Mouse (Mus musculus) urinary bladder, postnatal 4 days (tissue): ENCODE data around the gene Agk.

Source experiments
- DNase-seq, 2 experiments: peaks; one replicate each; pipeline ENCODE4 v3.0.0; 2021 to 2022; ENCODE audit warnings: low spot score in 2 of 2

The Agk gene

GRCm38 (mm10) chr6:40441755-40442154, 116.8 kb downstream of the Agk start:
- no peak for DNase-seq

GRCm38 (mm10) chr6:40443281-40443928, 118.4 kb downstream of the Agk start:
- DNase-seq: no peak
